Mouse (Mus musculus): ENCODE results near the gene Ctsz. TPM values are rescaled to one million over a fixed set of nuclear protein-coding genes. Genes with fewer than 3 reads are reported as not detected.

The Ctsz gene
- polyA plus RNA-seq, 1 experiment: 284 TPM

GRCm38 (mm10) chr2:174472407-174472806, 33.6 kb upstream of the Ctsz start:
- Histone ChIP-seq H3K27ac (ENCODE audit: control insufficient read depth, insufficient read depth, low read length) (0 out of 2 replicates have a peak overlapping the region, but pooled peaks have one; percentile 13), H3K27me3 (ENCODE audit: control insufficient read depth, insufficient read depth, low read length) (no peaks in the 10 kb centered on the region), H3K36me3 (ENCODE audit: control insufficient read depth, insufficient read depth, low read length) (no peaks in the 10 kb centered on the region), H3K4me1 (replicated peaks; ENCODE audit: control insufficient read depth, insufficient read depth, low read length) (peaks cover 17% of the 10 kb centered on the region), H3K4me3 (ENCODE audit: control insufficient read depth, insufficient read depth, low read length) (peak overlapping the region; percentile 79)
- TF ChIP-seq POLR2A (IDR thresholded peaks at IDR 0.05; ENCODE audit: control insufficient read depth, extremely low read depth, insufficient read depth, low read length, poor library complexity) (no peak), CTCF (IDR thresholded peaks at IDR 0.05; ENCODE audit: borderline replicate concordance, control insufficient read depth, extremely low read depth, insufficient read depth, low read length, poor library complexity) (no peak)
- no peak for DNase-seq
- 8% methylated on average over 30 of the region's 30 CpGs for WGBS

- no peaks in the 10 kb centered on the region for H3K27me3 ChIP-seq (ENCODE audit: control insufficient read depth, insufficient read depth, low read length)
- H3K4me1 ChIP-seq (replicated peaks; ENCODE audit: control insufficient read depth, insufficient read depth, low read length): peaks cover 17% of the 10 kb centered on the region
- no peak overlapping the region for H3K27ac ChIP-seq (ENCODE audit: control insufficient read depth, insufficient read depth, low read length)
- TF ChIP-seq CTCF (IDR thresholded peaks at IDR 0.05; ENCODE audit: borderline replicate concordance, control insufficient read depth, extremely low read depth, insufficient read depth, low read length, poor library complexity) (no peak), POLR2A (IDR thresholded peaks at IDR 0.05; ENCODE audit: control insufficient read depth, extremely low read depth, insufficient read depth, low read length, poor library complexity) (no peak)
- H3K36me3 ChIP-seq (ENCODE audit: control insufficient read depth, insufficient read depth, low read length): 0 out of 2 replicates have a peak, but pooled peaks cover 8% of the 10 kb centered on the region
- DNase-seq: no peak
- WGBS: 97% methylated on average over 7 of the region's 7 CpGs
- no peak overlapping the region for H3K4me3 ChIP-seq (ENCODE audit: control insufficient read depth, insufficient read depth, low read length)
These were observed 32.1 kb upstream of the Ctsz start for GRCm38 (mm10) chr2:174470786-174471405.

- Histone ChIP-seq H3K27ac (ENCODE audit: control insufficient read depth, insufficient read depth, low read length) (no peak overlapping the region), H3K27me3 (ENCODE audit: control insufficient read depth, insufficient read depth, low read length) (no peaks in the 10 kb centered on the region), H3K4me3 (ENCODE audit: control insufficient read depth, insufficient read depth, low read length) (no peak overlapping the region), H3K36me3 (ENCODE audit: control insufficient read depth, insufficient read depth, low read length) (peaks cover 8% of the 10 kb centered on the region; the same call in 1 of the 2 replicates), H3K4me1 (replicated peaks; ENCODE audit: control insufficient read depth, insufficient read depth, low read length) (peaks cover 17% of the 10 kb centered on the region)
- no peak for TF ChIP-seq CTCF (IDR thresholded peaks at IDR 0.05; ENCODE audit: borderline replicate concordance, control insufficient read depth, extremely low read depth, insufficient read depth, low read length, poor library complexity)
- TF ChIP-seq POLR2A (IDR thresholded peaks at IDR 0.05; ENCODE audit: control insufficient read depth, extremely low read depth, insufficient read depth, low read length, poor library complexity): no peak
- 89% methylated on average over 4 of the region's 4 CpGs for WGBS
- no peak for DNase-seq
These were observed 31.5 kb upstream of the Ctsz start for GRCm38 (mm10) chr2:174470333-174470732.

DNA sequence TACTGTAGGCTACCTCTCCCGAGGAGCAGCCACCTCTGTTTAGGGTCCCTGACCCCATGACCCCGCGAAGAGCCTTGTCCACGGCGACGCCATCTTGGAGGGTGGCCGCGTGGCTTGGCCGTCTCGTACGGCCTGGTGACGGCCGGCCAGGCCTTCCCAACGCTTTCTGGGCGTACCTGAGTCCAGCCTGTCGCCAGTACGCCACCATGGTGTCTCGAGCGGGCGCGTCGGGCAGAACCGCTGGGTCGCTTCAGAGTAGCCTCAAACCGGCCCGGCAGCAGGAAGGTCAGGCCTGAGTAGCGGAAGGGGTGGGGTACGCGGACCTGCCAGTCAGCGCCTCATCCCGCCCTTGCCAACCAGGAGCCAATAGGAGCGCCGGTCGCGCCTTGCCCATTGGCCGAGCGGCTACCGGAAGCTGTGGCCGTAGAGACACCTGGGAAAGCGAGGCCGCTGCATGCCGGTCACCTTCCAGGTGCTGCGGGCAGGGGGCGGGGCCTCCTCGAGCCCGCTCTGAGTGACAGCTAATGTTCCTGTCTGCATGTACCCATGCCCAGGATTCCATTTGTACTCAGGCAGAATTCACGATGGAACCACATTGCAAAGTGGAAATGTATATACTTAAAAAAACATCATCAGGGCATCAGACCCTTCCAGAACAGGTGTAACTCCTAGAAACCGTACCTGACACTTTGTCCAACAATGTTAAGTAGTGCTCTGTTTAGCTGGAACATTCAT, 25.1 kb upstream of the Ctsz start, which contains the start of gene Atp5e:
Atp5e (minus strand) TSS at position 317 of the 735 bp plus-strand sequence.
- Histone ChIP-seq H3K4me3 (ENCODE audit: control insufficient read depth, insufficient read depth, low read length) (peak within 1 kb of the TSS; percentile 84), H3K36me3 (ENCODE audit: control insufficient read depth, insufficient read depth, low read length) (peaks cover 26% of the 10 kb centered on the region), H3K27me3 (ENCODE audit: control insufficient read depth, insufficient read depth, low read length) (no peaks in the 10 kb centered on the region), H3K4me1 (replicated peaks; ENCODE audit: control insufficient read depth, insufficient read depth, low read length) (peaks cover 5% of the 10 kb centered on the region), H3K27ac (ENCODE audit: control insufficient read depth, insufficient read depth, low read length) (no peak within 1 kb of the TSS)
- peak; percentile 36; the same call in 1 of the 2 replicates for TF ChIP-seq CTCF (IDR thresholded peaks at IDR 0.05; ENCODE audit: borderline replicate concordance, control insufficient read depth, extremely low read depth, insufficient read depth, low read length, poor library complexity)
- 0 out of 2 replicates have a peak, but pooled peaks have one; percentile 56 for TF ChIP-seq POLR2A (IDR thresholded peaks at IDR 0.05; ENCODE audit: control insufficient read depth, extremely low read depth, insufficient read depth, low read length, poor library complexity)
- DNase-seq: peak; percentile 95
- WGBS: 2% methylated on average over 48 of the region's 48 CpGs

DNA sequence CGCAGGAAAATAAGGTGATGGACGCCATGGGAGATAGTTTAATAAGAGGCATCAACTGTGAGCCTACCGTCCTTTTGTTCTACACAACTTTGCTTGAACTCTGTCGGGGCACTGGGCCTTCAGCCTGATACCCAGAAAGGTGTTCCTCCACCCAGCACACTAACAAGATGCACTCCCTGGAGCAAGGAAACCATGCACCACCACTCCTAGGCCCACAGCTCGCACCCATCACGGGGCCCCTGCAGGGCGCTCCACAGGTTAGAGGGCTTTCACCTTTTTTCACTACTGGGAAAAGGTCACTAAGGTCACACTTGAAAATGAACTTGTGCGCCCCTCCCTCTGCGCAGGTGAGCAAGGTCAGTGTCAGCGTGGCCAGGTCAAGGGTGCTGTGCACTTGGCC, 24.5 kb upstream of the Ctsz start:
- Histone ChIP-seq H3K4me3 (ENCODE audit: control insufficient read depth, insufficient read depth, low read length) (peak overlapping the region; percentile 84), H3K27ac (ENCODE audit: control insufficient read depth, insufficient read depth, low read length) (no peak overlapping the region), H3K27me3 (ENCODE audit: control insufficient read depth, insufficient read depth, low read length) (no peaks in the 10 kb centered on the region), H3K36me3 (ENCODE audit: control insufficient read depth, insufficient read depth, low read length) (peaks cover 26% of the 10 kb centered on the region), H3K4me1 (replicated peaks; ENCODE audit: control insufficient read depth, insufficient read depth, low read length) (peaks cover 5% of the 10 kb centered on the region)
- WGBS: 30% methylated on average over 10 of the region's 10 CpGs
- DNase-seq: no peak
- TF ChIP-seq CTCF (IDR thresholded peaks at IDR 0.05; ENCODE audit: borderline replicate concordance, control insufficient read depth, extremely low read depth, insufficient read depth, low read length, poor library complexity) (no peak), POLR2A (IDR thresholded peaks at IDR 0.05; ENCODE audit: control insufficient read depth, extremely low read depth, insufficient read depth, low read length, poor library complexity) (no peak)

GRCm38 (mm10) chr2:174459365-174459764, 20.5 kb upstream of the Ctsz start:
- no peaks in the 10 kb centered on the region for H3K27me3 ChIP-seq (ENCODE audit: control insufficient read depth, insufficient read depth, low read length)
- no peak overlapping the region for H3K27ac ChIP-seq (ENCODE audit: control insufficient read depth, insufficient read depth, low read length)
- 90% methylated on average over 2 of the region's 2 CpGs for WGBS
- no peak for DNase-seq
- peaks cover 5% of the 10 kb centered on the region for H3K4me1 ChIP-seq (replicated peaks; ENCODE audit: control insufficient read depth, insufficient read depth, low read length)
- H3K36me3 ChIP-seq (ENCODE audit: control insufficient read depth, insufficient read depth, low read length): peaks cover 17% of the 10 kb centered on the region
- H3K4me3 ChIP-seq (ENCODE audit: control insufficient read depth, insufficient read depth, low read length): no peak overlapping the region
- no peak for TF ChIP-seq CTCF (IDR thresholded peaks at IDR 0.05; ENCODE audit: borderline replicate concordance, control insufficient read depth, extremely low read depth, insufficient read depth, low read length, poor library complexity)
- no peak for TF ChIP-seq POLR2A (IDR thresholded peaks at IDR 0.05; ENCODE audit: control insufficient read depth, extremely low read depth, insufficient read depth, low read length, poor library complexity)
